Mouse (Mus musculus) CD4-positive naive resting alpha-beta T cell, adult 76 days (primary cell): Measurements from ENCODE around the gene Vmn2r71. TPM values are rescaled to one million over a fixed set of nuclear protein-coding genes. Genes with fewer than 3 reads are reported as not detected.

Source experiments
- total RNA-seq: library from RNA; stranded (reverse); gene quantifications from one replicate; pipeline ENCODE4 v1.2.4, GENCODE M21; 2023

Vmn2r71 gene
- not detected for total RNA-seq

GRCm38 (mm10) chr7:85562787-85563186, at the start of gene Vmn2r71:
Gene Vmn2r71 (plus strand): TSS chr7:85563087.

GRCm38 (mm10) chr7:85569092-85569491, 6.2 kb downstream of the Vmn2r71 start, which contains the start of gene Vmn2r70:
Gene Vmn2r70 (minus strand): TSS chr7:85569192.

Other genes starting within 250 kb of the Vmn2r71 start
- not detected for gene Vmn2r69, start 147.2 kb upstream of the Vmn2r71 start, total RNA-seq
- not detected for gene Vmn2r70, start 6.1 kb downstream of the Vmn2r71 start, total RNA-seq
- gene Vmn2r72, start 192.0 kb downstream of the Vmn2r71 start, total RNA-seq: not detected